ENCODE assay signal across 8 mouse cellular contexts in the genomic region with DNA sequence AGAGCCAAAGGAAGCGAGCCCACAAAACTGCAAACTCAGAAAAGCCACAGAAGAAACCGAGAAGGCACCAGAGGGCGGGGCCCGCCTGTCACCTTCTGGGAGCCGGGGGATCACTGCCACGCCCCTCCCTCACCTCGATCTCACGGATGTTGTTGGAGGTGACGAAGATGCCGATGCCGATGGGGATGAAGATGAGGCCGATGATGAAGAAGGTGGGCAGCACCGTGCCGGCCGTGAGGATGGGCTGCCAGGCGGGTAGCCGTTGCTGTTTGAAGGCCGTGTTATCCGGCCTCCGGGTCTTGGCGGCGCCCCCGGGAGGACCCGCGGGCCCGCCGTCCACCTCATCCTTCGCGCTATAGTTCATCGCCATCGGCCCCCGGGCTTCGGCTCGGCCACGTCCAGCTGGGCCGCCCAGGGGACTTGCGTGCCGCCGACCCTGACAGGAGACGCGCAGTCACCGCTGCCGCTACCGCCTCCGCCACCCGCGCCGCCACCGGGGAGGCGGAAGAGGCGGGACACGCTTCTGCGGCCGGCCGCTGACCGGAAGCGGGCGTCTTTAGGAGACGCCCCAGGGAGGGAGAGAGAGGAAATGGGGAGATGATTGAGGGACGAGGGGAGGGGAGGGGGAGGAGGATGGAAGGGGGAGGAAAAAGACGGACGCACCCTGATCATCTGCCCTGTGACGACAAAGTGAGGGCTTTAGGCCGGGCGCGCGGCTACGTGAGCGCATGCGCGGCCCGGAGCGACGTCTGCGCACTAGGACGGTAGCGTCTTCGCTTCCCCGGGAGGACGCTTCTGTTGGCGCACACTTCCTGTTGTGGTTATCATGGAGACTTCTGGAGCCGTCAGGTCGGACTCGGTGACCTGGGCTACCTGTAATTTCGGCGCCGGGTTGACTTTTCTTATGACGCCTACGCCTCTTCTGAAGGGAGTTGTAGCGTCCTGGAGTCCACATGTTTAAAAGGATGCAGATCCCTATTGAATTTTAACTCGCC. TPM values are rescaled to one million over a fixed set of nuclear protein-coding genes. Genes with fewer than 3 reads are reported as not detected.
DNase-seq lines count a peak whose midpoint lies in the region; ATAC-seq and TF ChIP-seq lines count a peak whose summit lies in the region.

Gene Tmem30a, minus strand, starts transcription at position 667 of the 995 bp plus-strand sequence.

- under 1% methylated on average over 91 of the region's 91 CpGs for WGBS in cerebellum, adult 2 months
- WGBS in forebrain, postnatal 0 days: 1% methylated on average over 88 of the region's 91 CpGs
- WGBS in lung, embryonic 15.5 days: under 1% methylated on average over 91 of the region's 91 CpGs

- peak; percentile 99 for ATAC-seq in forebrain, postnatal 0 days
- peak; percentile 97 for ATAC-seq in lung, embryonic 15.5 days (ENCODE audit: borderline replicate concordance, extremely low read depth, low FRiP score, low TSS enrichment)

- H3K4me2 ChIP-seq in forebrain, postnatal 0 days (ENCODE audit: low read depth): peak within 1 kb of the TSS; percentile 51
- peak within 1 kb of the TSS; percentile 57 for H3K4me2 ChIP-seq in lung, embryonic 15.5 days

- H3K36me3 ChIP-seq in MEL (ENCODE audit: control insufficient read depth in 1 of 2, insufficient read depth in 2 of 2, low read length in 2 of 2): peaks cover 0 to 30% of the 10 kb centered on the region in 2 experiments; a peak in 2 of 4 replicates
- no peaks in the 10 kb centered on the region for H3K36me3 ChIP-seq in forebrain, postnatal 0 days (ENCODE audit: insufficient read depth)
- H3K36me3 ChIP-seq in lung, embryonic 15.5 days: no peaks in the 10 kb centered on the region

- no peak for TF ChIP-seq CTCF in MEL (IDR thresholded peaks at IDR 0.05 in 2 of 3, conservative IDR thresholded peaks at IDR 0.05 in 1 of 3; ENCODE audit: control insufficient read depth in 1 of 3, insufficient read depth in 1 of 3, low read depth in 2 of 3, low read length in 3 of 3, poor library complexity in 1 of 3, severe bottlenecking in 1 of 3)
- no peak for TF ChIP-seq CTCF in cerebellum, adult 2 months (IDR thresholded peaks at IDR 0.05; ENCODE audit: borderline replicate concordance, insufficient read depth, low read depth, low read length)
- 0 out of 2 replicates have a peak, but pooled peaks have one; percentile 6 for TF ChIP-seq CTCF in forebrain, postnatal 0 days (IDR thresholded peaks at IDR 0.05; ENCODE audit: low read depth)

- no peak for TF ChIP-seq RAD21 in MEL (IDR thresholded peaks at IDR 0.05; ENCODE audit: low read depth, low read length)

- H3K27ac ChIP-seq in MEL (ENCODE audit: control insufficient read depth, low read depth, low read length): peak within 1 kb of the TSS; percentile 94
- H3K27ac ChIP-seq in cerebellum, adult 2 months (ENCODE audit: insufficient read depth, low read length): peak within 1 kb of the TSS; percentile 55
- H3K27ac ChIP-seq in forebrain, postnatal 0 days (ENCODE audit: low read depth, low read length): peak within 1 kb of the TSS; percentile 89
- H3K27ac ChIP-seq in lung, embryonic 15.5 days: peak within 1 kb of the TSS; percentile 87

- H3K79me2 ChIP-seq in MEL (ENCODE audit: control insufficient read depth, insufficient read depth, low read length, poor library complexity): peaks cover 33% of the 10 kb centered on the region

- peak; percentile 98 for DNase-seq in MEL (ENCODE audit: low read depth, low spot score)
- DNase-seq in cerebellum, adult 2 months: peak; percentile 96 to 98
- DNase-seq in forebrain, postnatal 0 days: peak; percentile 99
- DNase-seq in heart, postnatal 4 days: peak; percentile 95
- DNase-seq in layer of hippocampus, adult 8-10 months (ENCODE audit: low spot score in 2 of 2): peak; percentile 95 to 96
- peak; percentile 95 for DNase-seq in ovary, adult 18-20 months (ENCODE audit: low spot score)
- DNase-seq in thymus, postnatal 0 days (ENCODE audit: low spot score): peak; percentile 95

- no peaks in the 10 kb centered on the region for H3K9me3 ChIP-seq in MEL (replicated peaks; ENCODE audit: insufficient read depth, low read length)
- no peaks in the 10 kb centered on the region for H3K9me3 ChIP-seq in forebrain, postnatal 0 days (ENCODE audit: low read length)
- no peaks in the 10 kb centered on the region for H3K9me3 ChIP-seq in lung, embryonic 15.5 days

- peak within 1 kb of the TSS; percentile 96 for H3K9ac ChIP-seq in MEL (ENCODE audit: control insufficient read depth, low read depth, low read length, poor library complexity, severe bottlenecking)
- H3K9ac ChIP-seq in forebrain, postnatal 0 days: peak within 1 kb of the TSS; percentile 97
- peak within 1 kb of the TSS; percentile 67 for H3K9ac ChIP-seq in lung, embryonic 15.5 days

- peak within 1 kb of the TSS; percentile 91 to 97 for H3K4me3 ChIP-seq in MEL (ENCODE audit: control insufficient read depth in 1 of 2, insufficient read depth in 1 of 2, low read depth in 2 of 2, low read length in 2 of 2)
- H3K4me3 ChIP-seq in cerebellum, adult 2 months (replicated peaks; ENCODE audit: insufficient read depth, low read depth, low read length): peak within 1 kb of the TSS; percentile 97
- peak within 1 kb of the TSS; percentile 98 for H3K4me3 ChIP-seq in forebrain, postnatal 0 days (ENCODE audit: low read depth, low read length)
- peak within 1 kb of the TSS; percentile 60 for H3K4me3 ChIP-seq in lung, embryonic 15.5 days

- no peak; a peak in 1 of 4 replicates for TF ChIP-seq EP300 in MEL (IDR thresholded peaks at IDR 0.05; ENCODE audit: low read depth in 1 of 2, low read length in 2 of 2)

- TF ChIP-seq POLR2A in MEL (IDR thresholded peaks at IDR 0.05; ENCODE audit: control insufficient read depth in 1 of 2, insufficient read depth in 1 of 2, low read depth in 1 of 2, low read length in 2 of 2, poor library complexity in 1 of 2): peak; percentile 45 to 92
- TF ChIP-seq POLR2A in cerebellum, adult 2 months (IDR thresholded peaks at IDR 0.05; ENCODE audit: borderline replicate concordance, insufficient read depth, low read length): peak; percentile 76

- no peaks in the 10 kb centered on the region for H3K27me3 ChIP-seq in MEL (ENCODE audit: control insufficient read depth in 1 of 2, insufficient read depth in 2 of 2, low read length in 2 of 2)
- H3K27me3 ChIP-seq in cerebellum, adult 2 months (ENCODE audit: control insufficient read depth, insufficient read depth, low read length): no peaks in the 10 kb centered on the region
- no peaks in the 10 kb centered on the region for H3K27me3 ChIP-seq in forebrain, postnatal 0 days (ENCODE audit: insufficient read depth, low read length)
- H3K27me3 ChIP-seq in lung, embryonic 15.5 days: no peaks in the 10 kb centered on the region

- H3K4me1 ChIP-seq in MEL (ENCODE audit: control insufficient read depth in 1 of 2, insufficient read depth in 2 of 2, low read length in 2 of 2): peaks cover 11 to 12% of the 10 kb centered on the region in 2 experiments
- no peaks in the 10 kb centered on the region for H3K4me1 ChIP-seq in cerebellum, adult 2 months (ENCODE audit: control insufficient read depth, insufficient read depth, low read length)
- peaks cover 9% of the 10 kb centered on the region; the same call in 1 of the 2 replicates for H3K4me1 ChIP-seq in forebrain, postnatal 0 days (ENCODE audit: insufficient read depth)
- peaks cover 8% of the 10 kb centered on the region; the same call in 1 of the 2 replicates for H3K4me1 ChIP-seq in lung, embryonic 15.5 days

TF ChIP-seq in MEL, 35 proteins besides CTCF, POLR2A, EP300 and RAD21 (continues in another document):
- TF ChIP-seq USF1 (IDR thresholded peaks at IDR 0.05; ENCODE audit: low read depth, low read length): peak; percentile 71
- TF ChIP-seq SIN3A (IDR thresholded peaks at IDR 0.05; ENCODE audit: low read length): peak; percentile 82
- TF ChIP-seq HCFC1 (IDR thresholded peaks at IDR 0.05; ENCODE audit: low read depth, low read length): peak; percentile 88
- TF ChIP-seq UBTF (IDR thresholded peaks at IDR 0.05; ENCODE audit: borderline replicate concordance, insufficient read depth, low read depth, low read length): 0 out of 2 replicates have a peak, but pooled peaks have one; percentile 26
- no peak for TF ChIP-seq ZC3H11A (IDR thresholded peaks at IDR 0.05; ENCODE audit: low read depth, low read length)
- TF ChIP-seq TBP (IDR thresholded peaks at IDR 0.05; ENCODE audit: low read depth, low read length): peak; percentile 87
- TF ChIP-seq E2F4 (IDR thresholded peaks at IDR 0.05; ENCODE audit: borderline replicate concordance, low read depth, low read length): no peak; the same call in 1 of the 2 replicates
- peak; percentile 95 for TF ChIP-seq NELFE (IDR thresholded peaks at IDR 0.05; ENCODE audit: low read depth, low read length)
- peak; percentile 51 for TF ChIP-seq MAX (IDR thresholded peaks at IDR 0.05; ENCODE audit: low read length)
- no peak for TF ChIP-seq POLR2AphosphoS5 (IDR thresholded peaks at IDR 0.05; ENCODE audit: borderline replicate concordance, low read depth, low read length)
- peak; percentile 69; the same call in 1 of the 2 replicates for TF ChIP-seq MAZ (IDR thresholded peaks at IDR 0.05; ENCODE audit: low read depth, low read length)
- TF ChIP-seq GATA1 (IDR thresholded peaks at IDR 0.05; ENCODE audit: low read depth, low read length): 0 out of 2 replicates have a peak, but pooled peaks have one; percentile 3
- no peak for TF ChIP-seq RCOR1 (IDR thresholded peaks at IDR 0.05; ENCODE audit: low read depth, low read length)
- 0 out of 2 replicates have a peak, but pooled peaks have one; percentile 27 for TF ChIP-seq MAFK (IDR thresholded peaks at IDR 0.05; ENCODE audit: borderline replicate concordance, low read depth, low read length)
- peak; percentile 57; the same call in 1 of the 2 replicates for TF ChIP-seq KAT2A (conservative IDR thresholded peaks at IDR 0.05; ENCODE audit: low read depth, low read length)
- no peak for TF ChIP-seq GABPA (IDR thresholded peaks at IDR 0.05; ENCODE audit: low read depth, low read length)
- peak; percentile 94 for TF ChIP-seq NRF1 (IDR thresholded peaks at IDR 0.05; ENCODE audit: insufficient read depth, low read depth, low read length, poor library complexity, severe bottlenecking)
- TF ChIP-seq ELF1 (IDR thresholded peaks at IDR 0.05; ENCODE audit: low read depth, low read length): peak; percentile 75

RNA-seq across cellular contexts. Expression of gene Tmem30a, which starts in this region (rescaled TPM):
- total RNA-seq in MEL (2012; rRNA removed): 19.3 and 21.9 TPM in 2 replicates
- 10 to 100 TPM in 1 of 2 experiments, not detected in 1; 25.8 TPM for polyA plus RNA-seq in MEL (2012; ENCODE audit: insufficient read depth in 1 of 2, insufficient read length in 2 of 2, low read depth in 1 of 2, low replicate concordance in 2 of 2, missing spikeins in 1 of 2)
- polyA plus RNA-seq in cerebellum, adult 2 months (2012; rRNA removed): 117 and 120 TPM in 2 replicates
- total RNA-seq in forebrain, postnatal 0 days (2014; rRNA removed): 152 and 181 TPM in 2 replicates
- polyA plus RNA-seq in forebrain, postnatal 0 days (2015; fragmentation: Nextera tagmentation; extraction: Ambion mirVana): 78.9 and 104 TPM in 2 replicates
- total RNA-seq in heart, postnatal 4 days (2021): 10 to 100 TPM; 64.5 to 66.7 TPM
- total RNA-seq in layer of hippocampus, adult 8-10 months (2022): 100 to 1,000 TPM; 230 to 260 (median 239) TPM
- 97.5 and 101 TPM in 2 replicates for polyA plus RNA-seq in lung, embryonic 15.5 days (2015; fragmentation: Nextera tagmentation; extraction: Ambion mirVana)
- polyA plus RNA-seq in thymus, postnatal 0 days (2015; fragmentation: Nextera tagmentation; extraction: Ambion mirVana): 51.6 and 52.7 TPM in 2 replicates

Comparison
In these comparisons a context has a peak if more than half of its experiments do, and no peak if none do; other contexts are left out.
1. Peak in every context shown above with its lines: DNase-seq, ATAC-seq, H3K4me3 ChIP-seq and H3K27ac ChIP-seq.